Mouse (Mus musculus) left cerebral cortex, postnatal 10 days (tissue): ENCODE measurements at regions not wholly inside any gene's neighbourhood (a gene's known extent, or its start where the extent isn't known, plus 50 kb on each side); places are given as distances from the start of the nearest gene placed in this dataset.

Source experiments
- DNase-seq, 2 experiments: peaks; one replicate each; pipeline ENCODE4 v3.0.0; 2021 to 2022; ENCODE audit warnings: low spot score in 2 of 2, mixed read lengths in 1 of 2; ENCODE audit errors: extremely low spot score in 1 of 2
- intact Hi-C: fragments of 180-260 bp; cut with DNase I; formaldehyde crosslinking; loops from one replicate; pipeline ENCODE4 v1.15.1; 2025

DNA sequence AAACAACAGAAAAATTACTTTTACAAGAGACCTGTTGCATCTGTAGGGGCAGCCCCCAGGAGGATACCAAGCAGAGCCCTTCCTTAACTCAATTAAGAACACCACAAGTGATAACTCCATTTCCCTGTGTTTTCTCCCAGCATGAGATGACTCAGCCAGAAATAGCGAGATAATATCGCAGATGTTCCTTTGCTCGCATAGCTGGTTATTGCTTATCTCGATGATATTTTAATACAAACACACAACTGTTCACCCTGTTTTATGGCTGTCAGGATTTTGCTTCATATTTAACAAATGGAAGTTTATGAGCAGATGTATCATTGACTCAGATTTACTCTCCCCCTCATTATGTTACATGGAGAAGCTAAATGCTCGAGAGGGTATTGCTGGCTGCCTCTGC is 101.7 kb upstream of the Fam19a1 start:
- intact Hi-C loops = no loop called here

DNA sequence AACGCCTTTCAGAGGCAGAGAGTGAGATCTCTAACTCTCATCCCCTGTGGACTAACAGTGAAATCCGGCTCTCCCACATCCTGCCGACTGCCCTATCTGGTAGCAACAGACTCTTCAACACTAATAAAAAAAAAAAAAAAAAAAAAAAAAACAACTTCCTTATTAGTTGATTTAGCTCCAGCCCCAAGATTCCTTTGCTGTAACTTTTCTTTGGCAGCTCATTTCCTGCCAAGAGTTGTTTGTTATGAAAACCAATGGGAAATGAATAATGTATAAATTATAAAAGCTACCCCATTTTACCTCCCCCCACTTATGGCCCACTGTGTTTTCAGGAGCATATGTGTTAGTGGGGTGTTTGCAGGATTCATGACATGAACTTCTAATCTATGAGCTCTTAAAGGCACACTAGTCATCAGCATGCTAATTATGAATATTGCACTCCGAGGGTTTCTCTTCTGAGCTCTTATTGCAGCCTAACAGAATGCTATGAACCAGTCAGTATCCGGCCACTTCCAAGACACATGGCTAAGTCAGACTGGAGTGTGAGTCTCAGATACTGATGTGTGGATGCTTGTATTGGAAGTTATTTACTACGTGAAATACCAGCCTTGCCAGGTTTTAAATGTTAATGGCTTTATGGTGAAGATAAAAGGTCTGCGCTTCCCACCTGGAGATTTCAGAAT is 84.8 kb upstream of the Fam19a1 start:
- intact Hi-C loops = no loop called here

More for the DNA sequence above, 101.7 kb upstream of the Fam19a1 start:
- no peak for DNase-seq

GRCm38 (mm10) chr6:96043711-96044110 is 69.2 kb upstream of the Fam19a1 start:
- intact Hi-C loops = no loop called here
- DNase-seq = no peak

More for the DNA sequence above, 84.8 kb upstream of the Fam19a1 start:
- DNase-seq = no peak

GRCm38 (mm10) chr6:96053476-96053875 is 59.5 kb upstream of the Fam19a1 start:
- no peak for DNase-seq
- intact Hi-C loops = no loop called here

- DNase-seq = no peak
- intact Hi-C loops = no loop called here
These were observed 55.9 kb upstream of the Fam19a1 start for GRCm38 (mm10) chr6:96057011-96057410.

- intact Hi-C loops = no loop called here
- no peak for DNase-seq
These were observed 55.3 kb upstream of the Fam19a1 start for GRCm38 (mm10) chr6:96057575-96058159.

DNA sequence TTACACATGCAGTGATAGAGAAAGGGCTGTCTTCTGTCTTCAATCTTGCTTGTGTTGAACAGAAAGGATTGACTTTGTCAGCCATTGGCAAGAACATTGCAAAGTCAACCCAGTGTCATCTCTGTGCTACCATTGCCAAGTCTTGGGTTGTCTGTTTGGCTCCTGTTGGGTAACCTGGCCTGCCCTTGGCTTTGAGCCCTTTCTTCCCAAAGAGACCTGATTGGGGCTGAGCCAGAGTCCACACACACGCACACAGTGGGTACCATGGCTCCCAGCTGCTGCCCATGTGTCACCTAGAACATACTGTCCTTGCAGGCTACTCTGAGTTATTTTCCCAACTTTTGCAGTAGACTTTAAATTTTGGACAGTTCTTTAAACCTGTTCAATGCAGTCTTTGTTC is 51.0 kb upstream of the Fam19a1 start:
- DNase-seq = no peak
- intact Hi-C loops = no loop called here
